Mouse (Mus musculus): Measurements from ENCODE around the gene Gm3448.

Gm3448 gene

GRCm38 (mm10) chr17:14960951-14961556 is 80.3 kb downstream of the Gm3448 start, which contains the start of gene Phf10:
Gene Phf10 (minus strand): TSS chr17:14961273.
- peak; percentile 9 to 11 for DNase-seq (ENCODE audit: low read depth in 2 of 2, low spot score in 2 of 2)

GRCm38 (mm10) chr17:14960520-14960919 is 80.8 kb downstream of the Gm3448 start:
- DNase-seq (ENCODE audit: low read depth in 2 of 2, low spot score in 2 of 2) = peak in 1 of 2 experiments; percentile 6

GRCm38 (mm10) chr17:14959979-14960378 is 81.4 kb downstream of the Gm3448 start:
- DNase-seq (ENCODE audit: low read depth in 2 of 2, low spot score in 2 of 2) = no peak

GRCm38 (mm10) chr17:14958686-14959327 is 82.5 kb downstream of the Gm3448 start:
- no peak for DNase-seq (ENCODE audit: low read depth in 2 of 2, low spot score in 2 of 2)

- no peak for DNase-seq (ENCODE audit: low read depth in 2 of 2, low spot score in 2 of 2)
Observed at GRCm38 (mm10) chr17:14953452-14953851, 87.9 kb downstream of the Gm3448 start.

GRCm38 (mm10) chr17:14949161-14949827 is 92.0 kb downstream of the Gm3448 start:
- DNase-seq (ENCODE audit: low read depth in 2 of 2, low spot score in 2 of 2) = no peak

Measured in CD8-positive naive resting alpha-beta T cell, adult 2 months (primary cell).